ENCODE assay signal across 10 mouse cellular contexts in genomic region chr5:128904113-128904512, GRCm38 (mm10). TPM values are rescaled to one million over a fixed set of nuclear protein-coding genes. Genes with fewer than 3 reads are reported as not detected.
DNase-seq lines count a peak whose midpoint lies in the region; ATAC-seq and TF ChIP-seq lines count a peak whose summit lies in the region.
"Had no signal": no experiment of that assay in that cellular context is flagged by ENCODE, and none has a peak within 500 bp of the region (broad histone marks: within the 10 kb centered on the region; RNA-seq: fewer than 3 reads in every experiment).

No protein-coding gene starts in this region.

- peaks cover 48% of the 10 kb centered on the region for H3K4me1 ChIP-seq in hindbrain, embryonic 10.5 days (replicated peaks)
- no peaks in the 10 kb centered on the region; the same call in 1 of the 2 replicates for H3K4me1 ChIP-seq in hindbrain, postnatal 0 days (ENCODE audit: insufficient read depth, low read length)
- H3K4me1 ChIP-seq in embryonic facial prominence, embryonic 11.5 days (ENCODE audit: control insufficient read depth, insufficient read depth, low read length) = no peaks in the 10 kb centered on the region
- H3K4me1 ChIP-seq in neural tube, embryonic 13.5 days (replicated peaks) = peaks cover 38% of the 10 kb centered on the region

- H3K36me3 ChIP-seq in hindbrain, embryonic 10.5 days = no peaks in the 10 kb centered on the region
- no peaks in the 10 kb centered on the region for H3K36me3 ChIP-seq in hindbrain, postnatal 0 days (ENCODE audit: insufficient read depth, low read length)
- no peaks in the 10 kb centered on the region for H3K36me3 ChIP-seq in embryonic facial prominence, embryonic 11.5 days (replicated peaks; ENCODE audit: control insufficient read depth, insufficient read depth, low read depth, low read length)
- no peaks in the 10 kb centered on the region for H3K36me3 ChIP-seq in neural tube, embryonic 13.5 days

- H3K4me3 ChIP-seq in hindbrain, embryonic 10.5 days = no peak overlapping the region
- H3K4me3 ChIP-seq in hindbrain, postnatal 0 days (ENCODE audit: low read length) = no peak overlapping the region
- H3K4me3 ChIP-seq in embryonic facial prominence, embryonic 11.5 days (ENCODE audit: low read depth, low read length) = no peak overlapping the region
- H3K4me3 ChIP-seq in neural tube, embryonic 13.5 days = no peak overlapping the region

- H3K27me3 ChIP-seq in hindbrain, embryonic 10.5 days (ENCODE audit: insufficient read depth, poor library complexity, severe bottlenecking) = no peaks in the 10 kb centered on the region
- no peaks in the 10 kb centered on the region for H3K27me3 ChIP-seq in hindbrain, postnatal 0 days (ENCODE audit: insufficient read depth, low read length)
- H3K27me3 ChIP-seq in embryonic facial prominence, embryonic 11.5 days (ENCODE audit: control insufficient read depth, insufficient read depth, low read length) = no peaks in the 10 kb centered on the region
- H3K27me3 ChIP-seq in neural tube, embryonic 13.5 days = no peaks in the 10 kb centered on the region

- H3K9me3 ChIP-seq in hindbrain, embryonic 10.5 days = no peaks in the 10 kb centered on the region
- H3K9me3 ChIP-seq in hindbrain, postnatal 0 days (ENCODE audit: low read length) = no peaks in the 10 kb centered on the region
- H3K9me3 ChIP-seq in embryonic facial prominence, embryonic 11.5 days (replicated peaks; ENCODE audit: control insufficient read depth, low read length) = no peaks in the 10 kb centered on the region
- H3K9me3 ChIP-seq in neural tube, embryonic 13.5 days = no peaks in the 10 kb centered on the region

- ATAC-seq in hindbrain, postnatal 0 days = no peak
- ATAC-seq in embryonic facial prominence, embryonic 11.5 days (replicated peaks; ENCODE audit: insufficient number of reproducible peaks, low FRiP score, low TSS enrichment, low read depth) = no peak
- peak; percentile 59; the same call in 1 of the 2 replicates for ATAC-seq in neural tube, embryonic 13.5 days (ENCODE audit: low read depth)
- no peak for ATAC-seq in megakaryocyte progenitor cell, adult 5-6 weeks (replicated peaks; ENCODE audit: poor library complexity)

- no peak overlapping the region for H3K9ac ChIP-seq in hindbrain, postnatal 0 days (replicated peaks; ENCODE audit: low read length)
- H3K9ac ChIP-seq in embryonic facial prominence, embryonic 11.5 days (replicated peaks; ENCODE audit: low read length) = no peak overlapping the region
- H3K9ac ChIP-seq in neural tube, embryonic 13.5 days = no peak overlapping the region

- 0 out of 2 replicates have a peak overlapping the region, but pooled peaks have one; percentile 3 for H3K27ac ChIP-seq in hindbrain, embryonic 10.5 days
- H3K27ac ChIP-seq in hindbrain, postnatal 0 days = no peak overlapping the region
- H3K27ac ChIP-seq in embryonic facial prominence, embryonic 11.5 days (replicated peaks; ENCODE audit: low read depth, low read length) = no peak overlapping the region
- H3K27ac ChIP-seq in neural tube, embryonic 13.5 days (replicated peaks) = peak overlapping the region; percentile 18
- H3K27ac ChIP-seq: macrophage had no signal

- H3K4me2 ChIP-seq in hindbrain, postnatal 0 days (ENCODE audit: low read depth, low read length) = no peak overlapping the region
- H3K4me2 ChIP-seq in embryonic facial prominence, embryonic 11.5 days (ENCODE audit: low read depth, low read length) = no peak overlapping the region
- H3K4me2 ChIP-seq in neural tube, embryonic 13.5 days = no peak overlapping the region

- TF ChIP-seq CTCF in hindbrain, postnatal 0 days (IDR thresholded peaks at IDR 0.05; ENCODE audit: low read depth) = no peak

- peak; percentile 40 for DNase-seq in hindbrain, embryonic 10.5 days (ENCODE audit: low spot score)
- no peak for DNase-seq in hindbrain, postnatal 0 days (ENCODE audit: low spot score)
- DNase-seq in Muller cell, postnatal 12 days (ENCODE audit: inconsistent ontology term) = peak; percentile 16
- DNase-seq in embryonic facial prominence, embryonic 11.5 days (ENCODE audit: low spot score) = peak; percentile 19
- no peak for DNase-seq in cerebellum, adult 9-11 months
- no peak for DNase-seq in layer of hippocampus, postnatal 14 days (ENCODE audit: low spot score in 2 of 2)

- 26% methylated on average over 5 of the region's 5 CpGs for WGBS in hindbrain, embryonic 10.5 days
- WGBS in hindbrain, postnatal 0 days = 17% methylated on average over 5 of the region's 5 CpGs
- 19% methylated on average over 5 of the region's 5 CpGs for WGBS in embryonic facial prominence, embryonic 11.5 days
- WGBS in neural tube, embryonic 13.5 days = 8% methylated on average over 5 of the region's 5 CpGs

RNA-seq across cellular contexts. Expression of gene Rimbp2, which starts 49.2 kb away (rescaled TPM):
- 0.98 and 1.3 TPM in 2 replicates for polyA plus RNA-seq in hindbrain, embryonic 10.5 days (2016; fragmentation: Nextera tagmentation; extraction: Ambion mirVana)
- total RNA-seq in hindbrain, postnatal 0 days (2014; rRNA removed) = 18.9 and 20.9 TPM in 2 replicates
- polyA plus RNA-seq in hindbrain, postnatal 0 days (2015; fragmentation: Nextera tagmentation; extraction: Ambion mirVana) = 4.5 and 4.6 TPM in 2 replicates
- polyA plus RNA-seq in embryonic facial prominence, embryonic 11.5 days (2014; fragmentation: Nextera tagmentation; extraction: Ambion mirVana) = 0.69 and 1.4 TPM in 2 replicates
- polyA plus RNA-seq in neural tube, embryonic 13.5 days (2015; fragmentation: Nextera tagmentation; extraction: Ambion mirVana) = 4.7 and 5.2 TPM in 2 replicates
- not detected in 2 replicates for total RNA-seq in megakaryocyte progenitor cell, adult 5-6 weeks (2015)
- total RNA-seq in megakaryocyte progenitor cell, adult 5-6 weeks (2017) = not detected in 2 replicates
- 100 to 1,000 TPM; 121 to 132 TPM for total RNA-seq in layer of hippocampus, postnatal 14 days (2021)
- total RNA-seq: liver, adult 2 months had no signal
- polyA plus RNA-seq: liver, adult 2 months; macrophage had no signal

Comparison
In these comparisons a context has a peak if more than half of its experiments do, and no peak if none do; other contexts are left out.
1. DNase-seq: peak in hindbrain, embryonic 10.5 days (single experiment), Muller cell, postnatal 12 days (single experiment) and embryonic facial prominence, embryonic 11.5 days (single experiment); none in hindbrain, postnatal 0 days (single experiment), cerebellum, adult 9-11 months (single experiment) and layer of hippocampus, postnatal 14 days (0 of 2).
2. H3K27ac ChIP-seq: peak in hindbrain, embryonic 10.5 days (single experiment) and neural tube, embryonic 13.5 days (single experiment); none in hindbrain, postnatal 0 days (single experiment) and embryonic facial prominence, embryonic 11.5 days (single experiment).